Mouse (Mus musculus) C2C12 (cell line): ENCODE data around the gene Dedd2.

Source experiments
- CEBPB ChIP-seq: IDR thresholded peaks from one replicate; pipeline ENCODE4 v1.6.1; 2011; ENCODE audit warnings: low read depth, mild to moderate bottlenecking, control low read depth, moderate library complexity
- CTCF ChIP-seq: IDR thresholded peaks from one replicate; pipeline ENCODE4 v1.5.1; 2011; ENCODE audit not compliant: control insufficient read depth, insufficient read depth, insufficient read length
- FOSL1 ChIP-seq: IDR thresholded peaks from one replicate; pipeline ENCODE4 v1.8.0; 2011; ENCODE audit warnings: mild to moderate bottlenecking, low read length; ENCODE audit not compliant: poor library complexity, insufficient read depth, severe bottlenecking
- MAX ChIP-seq: IDR thresholded peaks from one replicate; pipeline ENCODE4 v1.6.1; 2011; ENCODE audit warnings: mild to moderate bottlenecking, control low read depth
- MYOD1 ChIP-seq: IDR thresholded peaks from one replicate; pipeline ENCODE4 v1.6.1; 2011; ENCODE audit warnings: low read depth; ENCODE audit not compliant: control insufficient read depth, insufficient read length
- MYOG ChIP-seq: IDR thresholded peaks from one replicate; pipeline ENCODE4 v1.6.1; 2011; ENCODE audit not compliant: control insufficient read depth, insufficient read length; ENCODE audit errors: extremely low read depth

DNA sequence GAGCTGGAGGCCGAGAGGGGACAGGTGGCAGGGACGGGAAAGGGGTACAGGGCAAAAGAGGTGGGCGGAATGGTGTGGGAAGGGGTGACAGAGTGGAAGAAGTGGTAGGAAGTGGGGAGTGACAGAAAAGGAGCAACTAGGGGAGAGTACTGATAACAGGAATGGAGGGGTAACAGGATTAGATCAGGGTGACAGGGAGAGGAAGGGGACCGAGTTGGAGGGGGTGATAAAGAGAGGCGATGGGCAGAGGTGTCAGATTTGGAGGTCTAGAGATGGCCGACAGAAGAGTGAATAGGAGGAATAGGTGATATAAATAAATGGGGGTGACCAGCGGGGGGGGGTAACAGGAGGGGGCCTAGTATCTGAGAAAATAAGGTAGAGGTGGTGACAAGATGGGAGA lies 48.2 kb upstream of the Dedd2 start:
- TF ChIP-seq CTCF (no peak), CEBPB (no peak), MAX (no peak), MYOG (no peak), FOSL1 (no peak), MYOD1 (no peak)
